Mouse (Mus musculus) thymus, adult 2 months (tissue): ENCODE data around the gene Scube2.

Experiments
- CTCF ChIP-seq: fragments of 200-500 bp; IDR thresholded peaks from 2 replicates; pipeline ENCODE4 v1.5.1; 2012; ENCODE audit warnings: mild to moderate bottlenecking, control low read depth, low read length, moderate library complexity, borderline replicate concordance; ENCODE audit not compliant: control insufficient read depth, poor library complexity, insufficient read depth; ENCODE audit errors: extremely low read depth
- POLR2A ChIP-seq: fragments of 200-500 bp; IDR thresholded peaks from 2 replicates; pipeline ENCODE4 v1.6.1; 2012; ENCODE audit warnings: mild to moderate bottlenecking, low read length, control low read depth, moderate library complexity; ENCODE audit not compliant: control insufficient read depth, poor library complexity, insufficient read depth; ENCODE audit errors: extremely low read depth

DNA sequence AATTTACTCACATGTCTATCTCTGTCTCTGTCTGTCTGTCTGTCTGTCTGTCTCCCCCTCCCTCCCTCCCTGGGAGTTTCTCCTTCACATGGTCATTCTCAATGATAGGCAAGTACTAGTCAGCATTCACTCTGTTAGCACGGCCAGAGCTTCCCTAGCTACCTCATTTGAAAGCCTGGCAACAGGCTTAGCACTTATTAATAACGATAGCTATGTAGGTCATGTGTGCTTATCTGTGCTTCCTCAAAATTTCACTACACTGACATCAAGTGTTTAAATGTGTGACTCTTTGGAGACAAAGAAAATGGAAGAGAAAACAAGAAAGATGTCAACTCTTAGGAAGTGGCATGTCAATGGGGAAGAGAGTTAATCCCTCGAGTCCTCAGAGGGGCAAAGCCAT is 26.9 kb downstream of the Scube2 start:
- no peak for TF ChIP-seq CTCF
- TF ChIP-seq POLR2A: no peak
